Comparison of ENCODE assay signal across 16 mouse cellular contexts in the genomic region with DNA sequence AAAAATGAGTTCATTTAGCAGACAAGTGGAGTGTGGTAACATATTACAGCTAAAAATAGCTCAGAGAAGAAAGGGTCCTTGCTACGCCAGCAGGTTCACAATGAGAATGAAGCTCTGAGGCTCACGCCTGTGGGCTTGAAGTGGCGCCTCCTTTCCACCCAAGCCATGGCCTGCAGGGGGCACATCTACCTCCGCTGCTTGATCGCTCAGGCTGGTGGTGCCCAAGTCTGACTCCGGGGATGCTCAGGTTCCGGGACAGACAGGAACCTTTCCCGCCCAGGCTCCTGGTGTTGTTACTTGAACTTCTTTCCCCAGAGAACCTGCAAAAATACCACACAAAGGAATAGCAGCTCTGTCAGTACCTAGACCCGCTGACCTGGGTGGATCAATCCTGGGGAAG.
DNase-seq lines count a peak whose midpoint lies in the region; ATAC-seq and TF ChIP-seq lines count a peak whose summit lies in the region.
"Had no signal": no experiment of that assay in that cellular context is flagged by ENCODE, and none has a peak within 500 bp of the region (broad histone marks: within the 10 kb centered on the region; RNA-seq: fewer than 3 reads in every experiment).

No protein-coding gene starts in this region.

- H3K36me3 ChIP-seq in forebrain, postnatal 0 days (ENCODE audit: insufficient read depth): no peaks in the 10 kb centered on the region
- H3K36me3 ChIP-seq in forebrain, embryonic 16.5 days (ENCODE audit: control insufficient read depth, insufficient read depth): no peaks in the 10 kb centered on the region
- H3K36me3 ChIP-seq in embryonic facial prominence, embryonic 10.5 days (replicated peaks): no peaks in the 10 kb centered on the region
- H3K36me3 ChIP-seq: forebrain, embryonic 10.5 days; kidney, embryonic 15.5 days had no signal

- no peak for DNase-seq in forebrain, postnatal 0 days
- peak; percentile 23 for DNase-seq in left cerebral cortex, postnatal 4 days
- no peak for DNase-seq in left cerebral cortex, postnatal 14 days (ENCODE audit: low spot score in 2 of 2)
- peak; percentile 39 for DNase-seq in ES-CJ7 (ENCODE audit: low read depth, low spot score)
- DNase-seq in embryonic facial prominence, embryonic 10.5 days (ENCODE audit: low spot score): peak; percentile 16
- no peak for DNase-seq in gastrocnemius, postnatal 36 days
- DNase-seq: adrenal gland, postnatal 14 days; heart, adult 2 months; heart, postnatal 10 days; layer of hippocampus, adult 9-11 months; liver; lung, adult 18-20 months; thymus, postnatal 36 days had no signal

- peak; percentile 62; the same call in 1 of the 2 replicates for ATAC-seq in forebrain, postnatal 0 days
- no peak for ATAC-seq in forebrain, embryonic 16.5 days

- no peak overlapping the region for H3K4me3 ChIP-seq in forebrain, postnatal 0 days (ENCODE audit: low read depth, low read length)
- H3K4me3 ChIP-seq in forebrain, embryonic 16.5 days (replicated peaks; ENCODE audit: low read length): no peak overlapping the region
- no peak overlapping the region for H3K4me3 ChIP-seq in embryonic facial prominence, embryonic 10.5 days
- H3K4me3 ChIP-seq: forebrain, embryonic 10.5 days; heart, adult 2 months; kidney, embryonic 15.5 days had no signal

- no peaks in the 10 kb centered on the region for H3K4me1 ChIP-seq in forebrain, postnatal 0 days (ENCODE audit: insufficient read depth)
- peaks cover 24% of the 10 kb centered on the region for H3K4me1 ChIP-seq in forebrain, embryonic 16.5 days (replicated peaks; ENCODE audit: control insufficient read depth, insufficient read depth, low read length)
- H3K4me1 ChIP-seq in embryonic facial prominence, embryonic 10.5 days: peaks cover 14% of the 10 kb centered on the region
- H3K4me1 ChIP-seq: kidney, embryonic 15.5 days had no signal

- peak; percentile 54 for TF ChIP-seq CTCF in forebrain, postnatal 0 days (IDR thresholded peaks at IDR 0.05; ENCODE audit: low read depth)

- H3K9me3 ChIP-seq in forebrain, postnatal 0 days (ENCODE audit: low read length): no peaks in the 10 kb centered on the region
- no peaks in the 10 kb centered on the region for H3K9me3 ChIP-seq in forebrain, embryonic 16.5 days (ENCODE audit: control insufficient read depth, low read length)
- H3K9me3 ChIP-seq in embryonic facial prominence, embryonic 10.5 days: no peaks in the 10 kb centered on the region
- H3K9me3 ChIP-seq: forebrain, embryonic 10.5 days; kidney, embryonic 15.5 days had no signal

- intact Hi-C loops in left cerebral cortex, postnatal 4 days (cut with DNase I): no loop called here
- intact Hi-C loops in left cerebral cortex, postnatal 14 days (cut with DNase I): no loop called here
- intact Hi-C loops in gastrocnemius, postnatal 36 days (cut with DNase I): no loop called here

- H3K27me3 ChIP-seq in forebrain, postnatal 0 days (ENCODE audit: insufficient read depth, low read length): no peaks in the 10 kb centered on the region
- no peaks in the 10 kb centered on the region for H3K27me3 ChIP-seq in forebrain, embryonic 16.5 days (replicated peaks; ENCODE audit: control insufficient read depth, insufficient read depth, low read length)
- no peaks in the 10 kb centered on the region for H3K27me3 ChIP-seq in embryonic facial prominence, embryonic 10.5 days (replicated peaks; ENCODE audit: low read depth, poor library complexity, severe bottlenecking)

- 43% methylated on average over 9 of the region's 9 CpGs for WGBS in forebrain, postnatal 0 days
- WGBS in forebrain, embryonic 16.5 days: 44% methylated on average over 9 of the region's 9 CpGs
- 61% methylated on average over 9 of the region's 9 CpGs for WGBS in embryonic facial prominence, embryonic 10.5 days

- no peak overlapping the region for H3K9ac ChIP-seq in forebrain, postnatal 0 days
- H3K9ac ChIP-seq in forebrain, embryonic 16.5 days (replicated peaks; ENCODE audit: low read depth, low read length): no peak overlapping the region
- H3K9ac ChIP-seq: kidney, embryonic 15.5 days had no signal

- no peak overlapping the region for H3K27ac ChIP-seq in forebrain, postnatal 0 days (ENCODE audit: low read depth, low read length)
- no peak overlapping the region for H3K27ac ChIP-seq in forebrain, embryonic 16.5 days (ENCODE audit: low read length)
- H3K27ac ChIP-seq in embryonic facial prominence, embryonic 10.5 days (replicated peaks): no peak overlapping the region
- H3K27ac ChIP-seq: forebrain, embryonic 10.5 days; heart, adult 2 months; kidney, embryonic 15.5 days had no signal

- H3K4me2 ChIP-seq in forebrain, postnatal 0 days (ENCODE audit: low read depth): no peak overlapping the region
- H3K4me2 ChIP-seq in forebrain, embryonic 16.5 days (ENCODE audit: low read length): no peak overlapping the region
- H3K4me2 ChIP-seq: kidney, embryonic 15.5 days had no signal

Comparison
In these comparisons a context has a peak if more than half of its experiments do, and no peak if none do; other contexts are left out.
1. DNase-seq: peak in left cerebral cortex, postnatal 4 days (single experiment), ES-CJ7 (single experiment) and embryonic facial prominence, embryonic 10.5 days (single experiment); none in forebrain, postnatal 0 days (single experiment), left cerebral cortex, postnatal 14 days (0 of 2) and gastrocnemius, postnatal 36 days (0 of 2).